Mouse (Mus musculus) hindbrain, embryonic 16.5 days (tissue): Measurements from ENCODE around the gene Tdpoz1. TPM values are rescaled to one million over a fixed set of nuclear protein-coding genes. Genes with fewer than 3 reads are reported as not detected.
"Not testable (repeated sequence)": the region's sequence is repeated elsewhere in the genome, so short reads cannot be mapped to it uniquely, and the experiment has no call there.

Experiments
- ATAC-seq: fragments of 200-750 bp; cut with Nextera tagmentation; 2 replicates; pipeline ENCODE4 v1.8.0; 2017; ENCODE audit warnings: moderate TSS enrichment, moderate library complexity
- H3K27ac ChIP-seq: fragments of 300-500 bp; sonication (generic); 2 replicates; pipeline ENCODE4 v1.5.1; 2014; ENCODE audit warnings: low read depth, mild to moderate bottlenecking, control low read depth, low read length, moderate library complexity
- H3K27me3 ChIP-seq: fragments of 300-500 bp; sonication (generic); replicated peaks from 2 replicates; pipeline ENCODE4 v1.6.1; 2014; ENCODE audit warnings: low read length; ENCODE audit not compliant: control insufficient read depth, insufficient read depth
- H3K36me3 ChIP-seq: fragments of 300-500 bp; sonication (generic); 2 replicates; pipeline ENCODE4 v1.6.1; 2014; ENCODE audit warnings: mild to moderate bottlenecking, low read length, moderate library complexity, mixed read lengths; ENCODE audit not compliant: control insufficient read depth, insufficient read depth
- H3K4me1 ChIP-seq: fragments of 300-500 bp; sonication (generic); 2 replicates; pipeline ENCODE4 v1.6.1; 2014; ENCODE audit warnings: low read depth, low read length; ENCODE audit not compliant: control insufficient read depth, insufficient read depth
- H3K4me2 ChIP-seq: fragments of 300-500 bp; sonication (generic); 2 replicates; pipeline ENCODE4 v1.6.1; 2014; ENCODE audit warnings: mild to moderate bottlenecking, low read length, control low read depth, moderate library complexity
- H3K4me3 ChIP-seq: fragments of 300-500 bp; sonication (generic); 2 replicates; pipeline ENCODE4 v1.5.1; 2014; ENCODE audit warnings: mild to moderate bottlenecking, low read length, control low read depth, moderate library complexity
- H3K9ac ChIP-seq: fragments of 300-500 bp; sonication (generic); 2 replicates; pipeline ENCODE4 v1.6.1; 2014; ENCODE audit warnings: low read depth, mild to moderate bottlenecking, control low read depth, low read length, moderate library complexity
- H3K9me3 ChIP-seq: fragments of 300-500 bp; sonication (generic); 2 replicates; pipeline ENCODE4 v1.6.1; 2014; ENCODE audit warnings: mild to moderate bottlenecking, low read length, moderate library complexity; ENCODE audit not compliant: control insufficient read depth
- WGBS: fragments of 180-500 bp; shearing (Covaris S2); extraction: QIAGEN DNeasy Blood & Tissue Kit; methylation state at CpG from one replicate; pipeline ENCODE4 v1.1.7; 2014; 5-methylcytosine and 5-hydroxymethylcytosine counted together
- polyA plus RNA-seq: library from polyadenylated mRNA; unstranded; fragments of >200 nt; fragmentation: Nextera tagmentation; extraction: Ambion mirVana; gene quantifications from 2 replicates; pipeline ENCODE4 v1.2.1, GENCODE M21; 2015

Gene Tdpoz1
- polyA plus RNA-seq = not detected in 2 replicates

- not testable (repeated sequence) for H3K9me3 ChIP-seq, ATAC-seq, H3K36me3 ChIP-seq, H3K9ac ChIP-seq, H3K4me1 ChIP-seq, H3K27ac ChIP-seq, H3K4me2 ChIP-seq, H3K4me3 ChIP-seq, H3K27me3 ChIP-seq
- 89% methylated on average over 2 of the region's 4 CpGs for WGBS
Observed at GRCm38 (mm10) chr3:93676210-93676609, at the start of gene Tdpoz1. Tdpoz1 (minus strand) TSS chr3:93676310.

- not testable (repeated sequence) for H3K4me2 ChIP-seq, H3K9ac ChIP-seq, H3K4me3 ChIP-seq, H3K27me3 ChIP-seq, H3K36me3 ChIP-seq, H3K4me1 ChIP-seq, H3K27ac ChIP-seq, H3K9me3 ChIP-seq, ATAC-seq
- WGBS = 85% methylated on average over 2 of the region's 2 CpGs
Observed at GRCm38 (mm10) chr3:93708969-93709637, 33.0 kb upstream of the Tdpoz1 start.

GRCm38 (mm10) chr3:93692970-93693369, 16.9 kb upstream of the Tdpoz1 start, which contains the start of gene Gm37596:
Gm37596 (minus strand) TSS chr3:93693070.
- H3K27ac ChIP-seq, H3K9ac ChIP-seq: not testable (repeated sequence)

DNA sequence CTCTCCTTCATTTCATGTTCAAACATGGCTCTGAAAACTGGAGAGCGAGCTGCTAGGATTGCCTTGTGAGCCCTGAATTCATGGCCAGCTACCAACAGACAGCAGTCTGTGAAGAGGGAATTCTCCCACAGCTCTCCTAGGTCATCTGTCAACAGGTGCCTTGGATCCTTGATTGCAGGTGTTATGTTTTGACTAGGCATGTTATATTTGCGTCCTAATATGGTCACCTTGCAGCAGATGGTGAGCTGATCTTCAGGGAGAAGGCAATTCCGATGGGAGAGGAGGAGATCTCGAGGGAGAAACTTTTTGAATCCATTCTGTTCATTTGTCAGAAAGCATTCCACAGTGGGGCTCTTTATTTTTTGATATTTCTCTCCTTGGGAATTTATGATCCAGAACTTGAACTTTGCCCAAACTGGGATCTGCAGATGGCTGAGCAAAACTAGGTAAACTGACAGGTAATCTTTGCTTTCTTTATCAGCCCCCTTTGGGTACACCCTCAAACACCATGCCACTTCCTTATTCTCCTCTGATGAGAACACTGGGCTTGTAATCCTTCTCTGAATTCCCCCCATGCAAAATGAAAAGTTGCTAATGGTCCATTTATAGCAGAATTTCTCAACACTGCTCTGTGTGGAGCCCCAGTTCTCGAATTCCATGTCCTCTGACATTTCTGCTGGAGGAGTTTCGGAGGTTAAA, 5.2 kb downstream of the Tdpoz1 start:
- not testable (repeated sequence) for H3K4me3 ChIP-seq, H3K27me3 ChIP-seq, H3K9ac ChIP-seq, H3K36me3 ChIP-seq, H3K9me3 ChIP-seq, ATAC-seq, H3K27ac ChIP-seq, H3K4me1 ChIP-seq, H3K4me2 ChIP-seq
- WGBS = 83% methylated on average over 4 of the region's 6 CpGs

More at GRCm38 (mm10) chr3:93692970-93693369, 16.9 kb upstream of the Tdpoz1 start, which contains the start of gene Gm37596:
- H3K4me2 ChIP-seq, H3K4me3 ChIP-seq, H3K36me3 ChIP-seq, H3K27me3 ChIP-seq, H3K9me3 ChIP-seq, H3K4me1 ChIP-seq, ATAC-seq: not testable (repeated sequence)
- 58% methylated on average over 1 of the region's 2 CpGs for whole genome bisulfite sequencing

- Histone ChIP-seq H3K9ac (no peak overlapping the region), H3K9me3 (no peaks in the 10 kb centered on the region), H3K4me1 (no peaks in the 10 kb centered on the region), H3K36me3 (no peaks in the 10 kb centered on the region), H3K27ac (no peak overlapping the region), H3K27me3 (no peaks in the 10 kb centered on the region), H3K4me2 (no peak overlapping the region), H3K4me3 (no peak overlapping the region)
- 86% methylated on average over 1 of the region's 1 CpGs for WGBS
- ATAC-seq = no peak
Observed at GRCm38 (mm10) chr3:93654260-93654659, 21.9 kb downstream of the Tdpoz1 start.

DNA sequence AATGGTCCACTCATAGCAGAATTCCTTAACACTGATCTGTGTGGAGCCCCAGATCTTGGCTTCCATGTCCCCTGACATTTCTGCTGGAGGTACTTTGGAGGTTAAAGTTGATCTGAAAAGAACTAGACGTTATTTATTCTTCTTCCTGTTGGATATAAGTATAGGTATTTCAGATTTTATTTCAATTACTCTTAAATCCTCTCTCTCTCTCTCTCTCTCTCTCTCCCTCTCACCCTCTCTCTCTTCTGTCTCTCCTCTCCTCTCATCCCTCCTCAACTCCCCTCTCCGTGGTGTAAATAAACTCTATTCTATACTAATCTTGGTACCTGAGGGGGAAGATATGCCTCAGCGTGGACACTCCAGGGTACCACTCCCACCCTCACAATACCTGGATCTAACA, 23.5 kb downstream of the Tdpoz1 start, which contains the start of gene Tdpoz2:
Gene Tdpoz2, minus strand, starts transcription at position 101 of the 400 bp plus-strand sequence.
- Histone ChIP-seq H3K4me2 (no peak within 1 kb of the TSS), H3K9me3 (no peaks in the 10 kb centered on the region), H3K9ac (no peak within 1 kb of the TSS), H3K36me3 (no peaks in the 10 kb centered on the region), H3K4me1 (no peaks in the 10 kb centered on the region), H3K27ac (no peak within 1 kb of the TSS), H3K27me3 (no peaks in the 10 kb centered on the region), H3K4me3 (no peak within 1 kb of the TSS)
- ATAC-seq = no peak
- 86% methylated on average over 3 of the region's 3 CpGs for WGBS

DNA sequence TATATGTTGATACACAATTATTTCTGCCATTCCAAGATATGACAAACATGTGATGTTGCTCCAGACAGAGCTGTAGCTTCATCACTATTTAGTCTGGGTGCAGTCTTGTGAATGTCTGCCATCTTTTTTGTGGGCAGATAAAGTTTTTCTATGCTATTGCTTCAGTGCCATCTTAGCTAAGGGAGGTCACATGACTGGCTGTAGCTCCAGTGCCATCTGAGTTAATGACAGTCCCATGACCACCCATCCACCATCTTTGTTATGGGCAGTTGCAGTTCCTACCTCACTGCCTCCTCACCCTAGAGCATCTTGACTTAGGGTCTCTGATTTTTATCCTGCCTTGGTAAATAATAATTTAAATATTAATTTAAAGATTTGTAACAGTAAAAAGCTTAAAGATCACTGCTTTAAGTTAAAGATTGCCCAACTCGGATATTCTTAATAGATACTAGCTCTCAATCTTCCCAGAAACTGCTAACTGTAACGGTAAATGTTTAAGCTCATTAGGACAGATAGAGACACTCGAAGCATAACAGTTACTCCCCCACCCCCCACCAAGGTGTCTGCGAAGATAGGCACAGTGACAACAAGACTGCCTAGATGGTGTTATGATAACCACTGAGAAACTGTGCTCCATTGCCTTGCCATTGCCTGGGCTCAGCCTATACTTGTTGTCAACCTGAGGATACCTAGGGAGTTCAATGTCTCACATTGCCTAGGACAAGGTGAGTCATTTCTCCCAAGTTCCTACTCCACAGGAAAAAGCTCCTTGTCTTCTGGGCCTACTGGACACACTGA, 45.0 kb downstream of the Tdpoz1 start:
- not testable (repeated sequence) for H3K9me3 ChIP-seq, H3K4me2 ChIP-seq, H3K27me3 ChIP-seq, H3K27ac ChIP-seq, H3K4me1 ChIP-seq, H3K9ac ChIP-seq, ATAC-seq, H3K36me3 ChIP-seq, H3K4me3 ChIP-seq
- WGBS = 93% methylated on average over 4 of the region's 4 CpGs
